Mouse (Mus musculus): Measurements from ENCODE around the gene Gpi1. TPM values are rescaled to one million over a fixed set of nuclear protein-coding genes. Genes with fewer than 3 reads are reported as not detected.

The Gpi1 gene
- 240 TPM for polyA plus RNA-seq (2014; fragmentation: Illumina TruSeq; extraction: RNeasy Lipid Tissue Mini Kit (QIAGEN cat#74804); ENCODE audit: low read depth, low replicate concordance)

GRCm38 (mm10) chr7:34230116-34230515 lies at the start of gene Gpi1:
TSS of gene Gpi1 (minus strand) at chr7:34230336.

GRCm38 (mm10) chr7:34250738-34251137 lies 20.6 kb upstream of the Gpi1 start, which contains the start of gene Gm6096:
TSS of gene Gm6096 (plus strand) at chr7:34251038.

GRCm38 (mm10) chr7:34196132-34197128 lies 33.7 kb downstream of the Gpi1 start, which contains the start of gene Pdcd2l:
TSS of gene Pdcd2l (minus strand) at chr7:34196661.

GRCm38 (mm10) chr7:34169454-34169853 lies 60.7 kb downstream of the Gpi1 start, which contains the start of gene Uba2:
TSS of gene Uba2 (minus strand) at chr7:34169599.

Other genes with a start within 250 kb of the Gpi1 start
- gene Scgb2b27, start 216.4 kb downstream of the Gpi1 start, polyA plus RNA-seq (2014; fragmentation: Illumina TruSeq; extraction: RNeasy Lipid Tissue Mini Kit (QIAGEN cat#74804); ENCODE audit: low read depth, low replicate concordance): not detected
- gene Scgb1b27, start 208.9 kb downstream of the Gpi1 start, polyA plus RNA-seq (2014; fragmentation: Illumina TruSeq; extraction: RNeasy Lipid Tissue Mini Kit (QIAGEN cat#74804); ENCODE audit: low read depth, low replicate concordance): not detected
- not detected for gene Scgb1b30, start 134.9 kb downstream of the Gpi1 start, polyA plus RNA-seq (2014; fragmentation: Illumina TruSeq; extraction: RNeasy Lipid Tissue Mini Kit (QIAGEN cat#74804); ENCODE audit: low read depth, low replicate concordance)
- gene Wtip, start 97.1 kb downstream of the Gpi1 start, polyA plus RNA-seq (2014; fragmentation: Illumina TruSeq; extraction: RNeasy Lipid Tissue Mini Kit (QIAGEN cat#74804); ENCODE audit: low read depth, low replicate concordance): 18.9 TPM
- gene Uba2, start 60.7 kb downstream of the Gpi1 start, polyA plus RNA-seq (2014; fragmentation: Illumina TruSeq; extraction: RNeasy Lipid Tissue Mini Kit (QIAGEN cat#74804); ENCODE audit: low read depth, low replicate concordance): 75.8 TPM
- 18.3 TPM for gene Pdcd2l, start 33.7 kb downstream of the Gpi1 start, polyA plus RNA-seq (2014; fragmentation: Illumina TruSeq; extraction: RNeasy Lipid Tissue Mini Kit (QIAGEN cat#74804); ENCODE audit: low read depth, low replicate concordance)
- not detected for gene Gm6096, start 20.7 kb upstream of the Gpi1 start, polyA plus RNA-seq (2014; fragmentation: Illumina TruSeq; extraction: RNeasy Lipid Tissue Mini Kit (QIAGEN cat#74804); ENCODE audit: low read depth, low replicate concordance)
- gene 4931406P16Rik, start 83.2 kb upstream of the Gpi1 start, polyA plus RNA-seq (2014; fragmentation: Illumina TruSeq; extraction: RNeasy Lipid Tissue Mini Kit (QIAGEN cat#74804); ENCODE audit: low read depth, low replicate concordance): 33.8 TPM
- 73.4 TPM for gene Lsm14a, start 163.0 kb upstream of the Gpi1 start, polyA plus RNA-seq (2014; fragmentation: Illumina TruSeq; extraction: RNeasy Lipid Tissue Mini Kit (QIAGEN cat#74804); ENCODE audit: low read depth, low replicate concordance)